Mouse (Mus musculus): ENCODE results near the gene Acad10.
"Not testable (repeated sequence)": the region's sequence is repeated elsewhere in the genome, so short reads cannot be mapped to it uniquely, and the experiment has no call there.

Acad10 gene

DNA sequence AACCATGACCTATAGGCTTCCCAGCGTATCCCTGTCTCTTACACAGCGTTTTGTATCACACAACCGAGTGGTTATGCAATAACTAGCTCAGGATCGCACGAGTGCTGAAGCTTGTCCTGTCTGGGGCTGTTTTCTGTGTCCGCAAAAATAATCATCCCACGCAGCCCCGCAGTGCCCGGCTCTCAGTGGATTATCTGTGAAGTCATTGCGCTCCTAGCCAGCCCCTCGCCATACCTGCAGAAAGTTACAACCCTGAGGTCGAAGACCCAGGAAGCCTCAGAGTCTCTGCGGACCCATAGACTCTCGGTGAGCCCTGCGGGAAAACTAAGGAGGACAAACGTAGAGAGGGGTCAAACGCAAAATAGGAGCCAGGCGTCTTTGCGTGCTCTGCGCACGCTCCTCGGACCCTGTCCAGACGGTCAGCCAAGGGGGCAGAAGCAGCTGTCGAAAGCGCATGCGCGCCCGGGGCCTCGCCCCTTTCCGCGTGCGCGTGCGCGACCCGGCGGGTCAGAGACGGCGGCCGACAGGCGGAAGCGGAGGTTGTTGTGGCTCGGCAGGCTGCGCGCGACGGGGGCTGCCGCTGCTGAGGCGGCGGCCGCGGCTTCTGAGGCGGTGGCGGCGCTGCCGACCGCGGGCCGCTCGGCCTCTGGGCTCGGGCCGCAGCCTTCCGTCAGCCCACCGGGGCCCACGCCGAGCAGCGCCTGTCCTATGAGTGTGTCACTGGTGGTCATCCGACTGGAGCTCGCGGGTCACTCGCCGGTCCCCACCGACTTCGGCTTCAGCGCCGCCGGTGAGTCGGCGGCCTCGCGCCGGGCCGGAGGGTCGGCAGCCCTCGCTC lies at the start of gene Acad10, which contains the start of gene Brap:
Acad10 (minus strand) TSS at position 456 of the 838 bp plus-strand sequence.
Brap (plus strand) TSS at position 505 of the 838 bp plus-strand sequence.
- DNase-seq, result peak; percentile 93

DNA sequence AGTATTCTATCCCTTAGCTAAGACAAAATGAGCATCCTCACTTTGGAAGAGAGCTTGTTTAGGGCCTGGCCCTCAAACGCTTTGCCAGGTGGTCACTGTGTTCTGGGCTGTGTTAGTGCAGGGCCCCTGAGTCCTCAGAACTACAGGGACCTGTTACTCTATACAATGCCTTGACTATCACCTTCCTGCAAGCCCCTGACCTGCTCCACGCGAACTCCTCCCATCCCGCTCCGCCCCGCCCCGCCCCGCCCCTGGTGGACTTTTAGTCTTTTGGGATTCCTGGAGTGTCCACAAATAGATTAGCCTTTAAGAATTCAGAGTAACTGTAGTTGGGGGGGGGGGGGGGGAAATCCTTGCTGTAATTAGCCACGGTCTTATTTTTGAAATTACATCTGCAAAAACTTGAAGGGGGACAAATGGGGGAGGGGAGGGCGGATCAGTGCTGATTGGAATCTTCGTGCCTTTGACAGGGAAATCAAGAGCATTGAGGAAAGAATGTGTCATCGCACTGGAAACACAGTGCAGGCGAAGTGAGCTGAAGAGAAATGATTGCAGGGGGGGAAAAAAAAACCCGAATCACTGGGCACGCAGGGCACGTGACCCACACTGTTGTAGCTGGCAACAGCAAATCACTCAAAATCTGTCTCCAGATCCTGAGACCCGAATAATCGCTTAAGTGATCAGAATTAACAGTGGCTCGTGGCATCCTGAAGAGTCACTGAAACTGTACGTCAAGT lies 44.4 kb upstream of the Acad10 start:
- peak; percentile 37 for DNase-seq

DNA sequence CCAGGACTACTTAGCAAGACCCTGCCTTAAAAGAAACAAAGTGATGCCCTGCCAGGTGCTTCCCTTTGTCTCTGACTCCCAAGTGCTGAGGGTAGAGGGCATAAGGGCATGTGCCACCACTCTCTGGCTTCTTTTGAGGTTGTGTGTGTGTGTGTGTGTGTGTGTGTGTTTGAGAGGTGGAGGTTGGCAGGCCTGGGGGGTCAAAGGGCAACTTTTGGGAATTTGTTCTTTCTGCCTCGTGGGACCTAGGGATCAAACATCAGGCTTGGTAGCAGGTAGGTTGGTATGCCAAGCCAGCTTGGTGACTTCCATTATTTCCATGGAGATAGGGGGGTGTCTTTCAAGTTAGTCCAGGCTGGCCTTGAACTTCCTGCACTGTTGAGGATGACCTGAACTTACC lies 43.0 kb upstream of the Acad10 start:
- peak; percentile 74 for DNase-seq

DNA sequence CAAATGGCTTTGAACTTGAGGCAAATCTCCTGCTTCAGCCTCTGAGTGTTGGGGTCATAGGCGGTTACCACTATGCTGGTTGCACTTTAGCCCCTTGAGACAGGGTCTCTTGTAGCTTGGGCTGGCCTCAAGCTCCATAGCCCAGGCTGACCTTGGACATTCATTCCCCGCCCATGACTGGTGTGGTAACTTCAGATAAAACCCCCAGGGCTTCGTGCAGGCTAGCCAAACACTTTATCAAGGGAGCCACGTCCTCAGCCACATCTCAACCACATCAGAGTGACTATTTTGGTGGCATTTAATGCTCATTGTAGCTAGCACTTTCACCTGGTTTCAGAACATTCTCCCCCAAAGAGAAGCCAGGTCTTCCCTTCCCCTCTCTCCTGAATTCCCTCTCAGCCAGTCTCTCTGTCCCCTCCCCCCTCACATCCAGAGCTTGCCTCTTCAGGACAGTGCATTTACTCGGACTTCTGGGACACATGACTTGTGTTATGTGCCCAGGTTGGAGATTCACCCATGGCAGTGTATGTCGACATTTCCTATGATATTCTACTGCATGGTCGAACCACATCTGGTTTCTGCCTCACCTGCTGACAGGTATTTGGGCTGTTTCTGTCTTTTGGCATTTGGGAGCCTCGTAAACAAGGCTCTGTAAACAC lies 40.9 kb upstream of the Acad10 start:
- no peak for DNase-seq

DNA sequence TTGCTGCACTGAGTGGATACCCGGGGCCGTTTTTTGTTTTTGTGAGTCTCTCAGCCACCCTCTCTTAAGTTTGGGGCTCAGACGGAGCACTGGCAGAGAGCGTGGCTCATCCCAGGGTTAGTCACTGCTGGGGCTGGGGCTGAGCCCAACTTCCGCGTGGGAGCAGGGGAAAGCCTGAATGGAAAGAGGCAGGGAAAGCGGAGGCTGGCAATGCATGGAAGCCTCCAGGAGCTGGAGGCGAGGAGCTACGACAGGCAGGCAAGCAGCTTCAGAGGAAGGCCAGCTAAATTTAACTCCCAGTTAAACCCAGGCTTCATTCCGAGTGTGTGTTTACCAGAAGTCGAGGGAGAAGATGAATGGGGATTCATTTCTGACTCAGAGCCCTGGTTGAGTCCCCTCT lies 40.2 kb upstream of the Acad10 start:
- DNase-seq, result no peak

DNA sequence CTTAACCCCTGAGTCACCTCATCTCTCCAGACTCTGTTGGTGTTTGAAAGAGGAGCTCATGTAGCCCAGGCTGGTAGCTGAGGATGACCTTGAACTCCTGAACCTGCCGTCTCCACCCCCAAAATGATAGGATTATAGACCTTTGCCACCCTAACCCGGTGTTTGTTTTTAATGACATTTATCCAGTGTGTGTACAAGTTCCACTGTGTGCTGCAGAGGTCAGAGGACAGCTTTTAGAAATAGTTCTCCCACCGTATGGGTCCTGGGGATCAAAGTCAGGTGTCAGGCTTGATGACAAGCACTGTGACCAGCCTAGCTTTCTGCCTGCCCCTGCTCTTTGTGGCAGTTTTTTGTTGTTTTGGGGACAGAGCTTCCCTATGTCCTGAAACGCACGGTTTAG lies 39.6 kb upstream of the Acad10 start:
- DNase-seq, result no peak

DNA sequence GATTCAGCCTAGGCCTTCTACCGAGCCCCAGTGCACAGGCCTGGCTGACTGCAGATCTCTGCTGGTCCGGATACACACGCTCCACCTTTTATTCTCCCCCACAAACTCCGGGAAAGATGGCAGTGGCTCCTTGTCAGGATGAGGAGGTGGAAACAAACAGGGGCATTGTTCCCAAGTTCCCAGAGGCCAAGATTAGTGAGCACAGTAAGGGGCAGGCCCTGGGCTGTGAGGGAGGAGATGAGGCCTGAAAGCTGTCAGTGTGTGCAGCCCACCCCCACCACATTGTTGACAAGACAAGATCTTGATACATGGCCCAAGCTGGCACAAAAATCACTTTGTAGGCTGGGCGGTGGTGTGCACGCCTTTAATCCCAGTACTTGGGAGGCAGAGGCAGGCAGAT lies 36.4 kb upstream of the Acad10 start:
- DNase-seq, result no peak

DNA sequence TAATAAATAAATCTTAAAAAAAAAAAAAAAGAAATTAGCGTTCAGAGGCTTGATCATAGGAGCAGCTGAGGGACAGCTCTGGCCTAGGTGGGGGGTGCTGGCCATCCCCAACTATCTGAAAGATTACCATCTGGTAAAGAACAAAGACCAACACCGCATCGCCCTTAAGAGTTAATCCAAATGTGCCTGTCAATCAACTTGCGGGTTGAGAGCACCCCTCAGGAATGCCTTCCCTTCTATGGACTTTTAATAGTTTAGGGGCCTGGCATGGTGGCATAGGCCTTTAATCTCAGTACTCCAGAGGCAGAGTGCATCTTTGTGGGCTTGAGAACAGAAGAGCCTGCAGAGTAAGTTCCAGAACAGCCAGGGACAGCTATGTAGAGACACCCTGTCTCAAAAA lies 32.6 kb upstream of the Acad10 start:
- DNase-seq, result no peak

DNA sequence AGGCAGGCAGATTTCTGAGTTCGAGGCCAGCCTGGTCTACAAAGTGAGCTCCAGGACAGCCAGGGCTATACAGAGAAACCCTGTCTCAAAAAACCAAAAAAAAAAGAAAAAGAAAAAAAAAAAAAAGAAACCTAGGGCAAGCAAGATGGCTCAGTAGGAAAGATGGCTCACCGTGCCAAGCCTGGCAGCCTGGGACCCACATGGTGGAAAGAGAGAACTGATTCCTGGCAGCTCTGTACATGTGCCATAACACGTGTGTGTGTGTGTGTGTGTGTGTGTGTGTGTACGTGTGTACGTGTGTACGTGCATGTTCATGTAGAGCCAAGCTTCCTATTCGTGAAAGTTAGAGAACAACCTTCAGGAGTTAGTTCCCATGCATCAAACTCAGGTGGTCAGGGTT lies 31.1 kb upstream of the Acad10 start:
- DNase-seq, result not testable (repeated sequence)

DNA sequence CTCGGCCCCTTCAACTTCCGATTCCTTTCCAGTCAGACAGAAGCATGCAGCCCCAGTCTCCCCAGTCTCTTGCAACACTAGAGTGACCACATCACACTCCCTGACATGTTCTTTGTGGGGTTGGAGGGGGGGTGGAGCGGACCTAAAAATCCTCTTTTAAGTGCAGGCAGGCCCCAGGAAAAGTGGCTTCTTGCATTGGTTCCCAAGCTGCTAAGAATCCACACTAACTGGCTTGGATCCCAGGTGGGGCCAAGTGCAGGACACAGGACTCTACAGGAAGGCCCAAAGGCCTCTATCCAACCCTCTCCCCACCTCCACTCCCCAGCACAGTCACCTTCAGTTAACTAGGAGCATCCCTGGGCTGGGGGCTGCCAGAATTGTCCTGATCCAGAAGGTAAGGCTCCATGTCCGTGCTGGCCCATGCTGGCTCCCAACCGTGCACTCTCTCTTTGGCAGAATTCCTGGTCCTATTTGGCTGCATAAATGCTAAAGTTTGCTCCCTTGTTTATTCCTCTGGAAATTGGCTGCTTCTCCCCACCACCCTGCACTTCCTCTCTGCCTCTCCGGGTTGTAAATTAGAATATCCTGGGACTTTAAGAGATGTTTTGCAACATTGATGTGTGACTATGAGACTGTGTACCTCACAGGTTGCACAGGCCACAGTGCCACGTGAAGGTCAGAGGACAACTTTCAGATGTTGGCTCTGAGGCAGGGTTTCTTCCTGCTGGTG lies 30.3 kb upstream of the Acad10 start:
- DNase-seq, result peak; percentile 87

DNA sequence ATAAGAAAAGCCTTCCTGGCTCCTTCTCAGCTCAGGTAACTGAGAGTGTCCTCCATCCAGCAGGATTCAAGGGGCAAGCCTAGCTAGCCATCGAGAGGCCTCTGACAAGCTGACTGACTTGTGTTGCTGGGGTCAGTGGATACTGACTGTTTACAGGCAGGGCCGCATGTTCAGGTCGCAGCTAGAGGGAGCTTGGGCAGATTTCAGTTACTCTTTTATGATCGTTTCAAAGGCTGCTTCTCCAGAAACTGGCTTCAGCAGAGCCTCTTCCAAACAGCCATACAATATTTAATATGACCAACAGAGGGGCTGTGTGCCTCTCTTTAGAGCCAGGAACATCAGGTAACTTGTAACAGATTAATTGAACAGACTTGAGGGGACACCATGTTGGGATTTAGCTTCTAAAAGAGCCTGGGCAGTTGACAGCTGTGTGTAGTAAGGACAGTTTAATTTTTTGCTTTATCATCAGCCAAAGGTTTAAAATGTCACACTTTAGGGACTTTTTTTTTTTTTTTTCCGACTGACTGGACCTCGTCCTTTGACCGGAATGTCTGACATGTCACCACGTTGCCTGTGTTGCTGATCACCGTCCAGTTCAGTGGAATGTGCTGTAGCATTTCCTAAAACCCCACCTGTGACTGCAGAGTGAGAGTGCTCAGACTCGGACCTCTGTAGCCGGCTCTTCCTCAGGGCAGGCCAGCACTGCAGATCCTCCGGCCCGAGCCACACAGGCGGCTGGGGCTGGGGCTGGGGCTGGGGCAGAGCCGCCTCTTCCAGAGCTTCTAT lies 26.0 kb upstream of the Acad10 start:
- peak; percentile 43 for DNase-seq

DNA sequence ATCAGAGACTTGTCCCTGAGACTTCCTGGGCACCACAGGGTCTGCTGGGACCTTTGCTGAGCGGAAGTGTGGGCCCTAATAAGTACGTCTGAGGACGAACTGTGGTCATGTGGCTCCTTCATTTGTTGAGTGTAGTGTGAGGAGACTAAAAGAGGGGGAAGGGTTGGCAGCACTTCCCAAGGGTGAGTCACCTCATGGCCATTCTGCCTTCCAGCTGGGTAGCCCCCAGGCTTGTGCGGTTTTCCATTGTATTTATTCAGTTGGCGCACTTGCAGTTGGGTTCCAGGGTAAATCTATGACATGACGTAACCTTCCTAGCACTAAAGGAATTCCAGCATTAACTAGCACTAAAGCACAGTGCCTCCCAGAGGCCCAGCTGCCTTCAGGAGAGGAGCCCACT lies 25.2 kb upstream of the Acad10 start:
- no peak for DNase-seq

DNA sequence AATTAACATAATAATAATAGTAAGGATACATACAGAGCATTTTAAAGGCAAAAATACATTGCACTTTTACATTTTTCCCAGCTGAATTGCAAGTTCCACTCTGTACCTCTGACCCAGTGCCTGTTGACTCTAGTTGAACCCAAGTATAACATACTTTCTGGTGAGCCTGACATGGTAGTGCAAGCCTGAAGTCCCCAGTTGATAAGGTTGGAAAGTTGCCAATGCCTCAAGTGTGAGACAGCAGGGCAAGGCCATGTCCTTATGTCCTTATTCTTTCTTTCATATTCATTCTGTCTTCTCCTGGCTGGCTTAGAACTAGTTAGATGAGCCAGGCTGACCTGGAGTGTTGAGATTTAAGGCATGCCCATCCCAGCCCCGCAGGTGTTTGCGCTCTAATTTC lies 21.9 kb upstream of the Acad10 start:
- no peak for DNase-seq

DNA sequence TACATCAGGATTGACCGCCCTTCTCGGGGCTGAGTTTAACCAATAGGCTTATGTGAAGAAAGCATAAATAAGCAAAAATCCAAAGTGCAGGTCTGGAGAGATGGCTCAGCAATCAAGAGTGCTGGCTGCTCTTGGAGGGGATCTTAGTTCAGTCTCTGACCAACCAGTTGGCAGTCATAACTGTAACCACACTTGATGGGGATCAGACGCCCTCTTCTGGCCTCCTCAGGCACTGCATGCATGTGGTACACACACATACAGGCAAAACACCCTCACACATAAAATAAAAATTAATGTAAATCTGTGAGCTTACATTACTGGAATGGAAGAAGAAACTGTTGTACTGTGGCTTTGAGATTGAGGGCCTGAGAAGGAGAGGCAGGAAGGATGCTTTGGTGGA lies 10.1 kb upstream of the Acad10 start:
- peak; percentile 36 for DNase-seq

DNA sequence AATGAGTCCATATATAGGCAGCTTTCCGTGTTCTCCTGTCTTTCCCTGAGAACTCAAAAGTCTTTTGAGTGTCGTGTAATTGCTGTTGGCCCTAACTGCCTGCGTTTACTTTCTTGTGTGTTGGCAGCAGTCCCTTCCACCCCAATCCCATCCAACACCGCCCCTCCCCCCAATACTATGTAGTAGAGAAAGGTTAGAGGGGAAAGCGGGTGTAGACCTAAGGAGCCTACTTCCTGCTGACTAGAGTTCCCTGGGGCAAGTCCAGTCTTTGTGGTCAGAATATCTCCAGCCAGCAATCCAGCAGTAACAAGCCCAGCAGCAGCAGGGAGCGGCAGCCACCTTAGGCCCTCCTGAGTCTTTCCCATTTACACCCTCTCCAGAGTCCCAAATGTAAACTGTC lies 8.1 kb upstream of the Acad10 start:
- no peak for DNase-seq

DNA sequence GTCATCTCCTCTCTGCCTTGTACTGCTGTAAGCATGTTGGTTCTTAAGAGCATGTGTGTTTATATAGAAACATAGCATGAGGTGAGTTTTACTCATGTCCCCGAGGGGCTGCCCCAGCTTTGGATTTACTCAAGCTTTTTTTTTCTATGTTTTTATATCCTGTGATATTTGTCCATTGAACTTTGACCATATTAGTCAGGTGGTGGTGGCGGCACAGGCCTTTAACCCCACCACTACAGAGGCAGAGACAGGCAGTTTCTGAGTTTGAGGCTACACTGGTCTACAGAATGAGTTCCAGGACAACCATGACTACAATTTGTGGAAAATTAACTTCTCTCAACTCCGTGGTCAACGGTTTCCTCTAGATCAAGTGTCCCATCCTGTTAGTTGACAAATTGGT lies 6.8 kb upstream of the Acad10 start:
- DNase-seq, result peak; percentile 48

DNA sequence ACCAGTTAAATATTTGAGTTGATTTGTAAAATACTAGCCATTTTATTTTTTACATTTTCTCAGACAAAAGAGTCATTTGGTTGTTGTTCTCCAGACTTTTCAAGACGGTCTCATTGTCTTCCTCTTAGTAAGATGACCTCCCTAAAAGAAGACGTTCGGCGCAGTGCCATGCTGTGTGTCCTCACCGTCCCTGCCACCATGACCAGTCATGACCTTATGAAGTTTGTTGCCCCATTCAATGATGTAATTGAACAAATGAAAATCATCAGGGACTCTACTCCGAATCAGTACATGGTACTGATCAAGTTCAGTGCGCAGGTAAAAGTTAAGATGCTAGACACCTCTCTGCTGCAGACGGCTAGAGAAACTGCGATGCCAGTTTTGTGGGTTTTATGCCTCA lies 4.7 kb upstream of the Acad10 start:
- no peak for DNase-seq

DNA sequence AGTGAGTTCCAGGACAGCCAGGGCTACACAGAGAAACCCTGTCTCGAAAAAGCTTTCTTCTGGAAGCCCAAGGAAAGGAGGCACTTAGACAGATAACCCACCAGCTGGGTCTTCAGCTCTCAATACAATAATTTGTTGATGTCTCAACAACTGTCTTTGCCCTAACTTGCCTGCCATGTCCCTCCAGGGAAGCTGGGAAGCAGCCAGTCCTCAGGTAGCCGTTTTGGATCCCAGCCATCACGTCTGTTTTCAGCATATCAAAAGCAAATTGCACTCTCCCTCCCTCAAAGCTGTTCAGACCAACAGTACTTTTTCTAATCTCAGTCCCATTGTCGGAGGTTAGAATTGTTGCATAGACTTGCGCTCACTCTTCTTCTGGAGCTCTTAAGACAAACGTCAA lies 3.8 kb upstream of the Acad10 start:
- DNase-seq, result no peak

DNA sequence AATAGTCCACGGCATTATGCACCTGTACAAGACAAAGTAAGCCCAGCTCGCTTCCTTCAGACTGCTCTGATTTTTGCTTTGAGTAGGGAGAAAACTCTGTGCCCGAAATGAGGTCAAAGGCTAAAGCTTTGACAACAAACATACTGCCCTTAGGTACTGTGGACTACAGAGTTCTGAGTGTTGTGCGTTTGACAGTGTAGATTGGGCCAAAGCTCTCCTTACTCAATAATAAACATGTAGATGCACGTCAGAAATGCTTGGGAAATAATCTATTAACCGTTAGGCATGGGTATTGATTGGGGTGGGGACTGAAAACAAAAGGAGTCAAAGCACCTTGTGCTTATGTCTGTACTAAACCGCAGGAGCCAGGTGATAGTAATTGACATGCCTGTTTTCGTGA lies 3.1 kb upstream of the Acad10 start:
- DNase-seq, result no peak

DNA sequence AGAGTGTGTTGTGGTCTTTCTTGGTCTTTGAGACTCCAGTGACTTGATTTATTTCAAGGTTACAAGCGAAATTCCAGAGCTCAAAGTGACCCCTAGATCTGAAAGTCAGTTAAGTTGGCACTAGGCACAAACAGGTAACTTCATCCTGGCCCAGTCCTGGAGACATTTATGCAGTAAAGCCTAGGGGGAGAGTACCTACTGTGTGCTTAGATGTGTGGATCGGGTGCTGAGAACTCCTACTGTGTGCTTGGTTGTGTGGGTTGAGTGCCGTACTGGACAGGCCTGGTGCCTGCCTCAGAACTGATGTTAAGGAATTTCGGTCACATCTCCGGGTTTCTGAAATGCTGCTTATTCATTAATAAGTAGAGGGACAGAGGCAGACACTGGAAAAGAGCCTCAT lies 1.2 kb upstream of the Acad10 start:
- peak; percentile 20 for DNase-seq

DNA sequence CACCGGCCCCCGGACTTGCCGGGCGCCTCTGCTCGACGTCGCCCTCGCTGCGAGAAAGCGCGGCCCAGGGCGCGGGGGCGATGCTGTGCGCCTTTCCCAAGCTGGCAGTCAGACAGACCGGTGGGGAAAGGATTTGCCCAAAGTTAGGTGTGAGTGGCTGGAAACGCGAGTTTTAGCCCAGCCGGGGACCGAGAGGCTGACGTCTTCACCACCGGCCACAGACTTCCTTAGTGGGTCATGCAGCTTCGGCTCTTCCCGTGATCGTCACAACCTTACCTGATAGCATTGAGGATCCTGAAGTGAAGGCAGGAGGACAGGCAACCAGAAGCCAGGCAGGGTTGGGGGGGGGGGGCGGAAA lies 562 bp upstream of the Acad10 start:
- no peak for DNase-seq

DNA sequence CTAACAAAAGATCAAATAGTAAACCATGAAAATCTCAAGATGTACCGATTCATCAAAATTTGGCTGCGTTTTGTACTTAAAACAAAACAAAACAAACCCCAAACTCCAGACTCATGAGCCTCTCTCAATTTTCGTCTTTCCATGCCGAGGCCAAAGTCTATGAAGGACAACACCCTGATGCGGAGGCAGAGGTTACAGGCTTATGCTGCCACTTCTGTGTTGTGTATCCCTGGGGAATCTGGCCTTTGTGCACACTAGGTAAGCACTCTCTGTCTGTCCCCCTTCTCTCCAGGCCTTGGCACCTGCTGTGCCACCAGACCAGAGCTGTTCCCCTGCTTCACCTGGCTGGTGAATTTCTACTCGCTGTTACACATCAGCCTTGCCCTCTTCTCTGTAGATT lies 2.7 kb downstream of the Acad10 start:
- DNase-seq, result not testable (repeated sequence)

Measured in kidney, adult 11 months (tissue).